Mouse (Mus musculus) G1E (cell line): ENCODE data around the gene Sh3pxd2b.

Experiments
- CTCF ChIP-seq: IDR thresholded peaks from 2 replicates; pipeline ENCODE4 v1.5.1; 2012; ENCODE audit warnings: low read depth, low read length, inconsistent platforms, mixed read lengths
- TAL1 ChIP-seq: conservative IDR thresholded peaks from 2 replicates; pipeline ENCODE4 v1.6.1; 2012; ENCODE audit warnings: low read depth, low read length, inconsistent platforms, mixed read lengths

GRCm38 (mm10) chr11:32450216-32450615 is 102.6 kb downstream of the Sh3pxd2b start:
- peak; percentile 50 for TF ChIP-seq CTCF
- TF ChIP-seq TAL1, result no peak
